Mouse (Mus musculus) urinary bladder, postnatal 25 days (tissue): Measurements from ENCODE around the gene Itgb4.
A peak's percentile ranks its signal among the peaks of the same experiment; 100 is the strongest.

Source experiments
- DNase-seq: peaks from one replicate; pipeline ENCODE4 v3.0.0; 2022; ENCODE audit warnings: low spot score

Gene Itgb4

GRCm38 (mm10) chr11:115974309-115975082 is at the start of gene Itgb4:
TSS of gene Itgb4 (plus strand) at chr11:115974709.
- DNase-seq = peak; percentile 64

- no peak for DNase-seq
Measured at GRCm38 (mm10) chr11:115929031-115929430, 45.5 kb upstream of the Itgb4 start.

- no peak for DNase-seq
Measured at GRCm38 (mm10) chr11:115929818-115930217, 44.7 kb upstream of the Itgb4 start.

GRCm38 (mm10) chr11:115931235-115931634 is 43.3 kb upstream of the Itgb4 start:
- no peak for DNase-seq

GRCm38 (mm10) chr11:115933108-115933746 is 41.3 kb upstream of the Itgb4 start, which contains the start of the genes Sap30bp and Recql5:
TSS of gene Sap30bp (plus strand) at chr11:115933282.
TSS of gene Recql5 (minus strand) at chr11:115933477.
- DNase-seq = peak; percentile 95

- no peak for DNase-seq
Measured at GRCm38 (mm10) chr11:115933747-115934110, 40.8 kb upstream of the Itgb4 start.

GRCm38 (mm10) chr11:115939690-115940329 is 34.7 kb upstream of the Itgb4 start:
- DNase-seq = peak; percentile 55

GRCm38 (mm10) chr11:115941980-115942379 is 32.5 kb upstream of the Itgb4 start:
- DNase-seq = no peak

- no peak for DNase-seq
Measured at GRCm38 (mm10) chr11:115945247-115945646, 29.3 kb upstream of the Itgb4 start.

- DNase-seq = no peak
Measured at GRCm38 (mm10) chr11:115946221-115946828, 28.2 kb upstream of the Itgb4 start.

GRCm38 (mm10) chr11:115948316-115948715 is 26.2 kb upstream of the Itgb4 start:
- DNase-seq = no peak

- DNase-seq = no peak
Measured at GRCm38 (mm10) chr11:115950719-115951118, 23.8 kb upstream of the Itgb4 start.

GRCm38 (mm10) chr11:115954712-115955111 is 19.8 kb upstream of the Itgb4 start:
- DNase-seq = no peak

GRCm38 (mm10) chr11:115955195-115955858 is 19.2 kb upstream of the Itgb4 start:
- peak; percentile 23 for DNase-seq

- DNase-seq = no peak
Measured at GRCm38 (mm10) chr11:115956453-115956852, 18.1 kb upstream of the Itgb4 start.

- DNase-seq = peak; percentile 23
Measured at GRCm38 (mm10) chr11:115957971-115958370, 16.5 kb upstream of the Itgb4 start.

GRCm38 (mm10) chr11:115959018-115959417 is 15.5 kb upstream of the Itgb4 start:
- no peak for DNase-seq

GRCm38 (mm10) chr11:115962651-115963412 is 11.7 kb upstream of the Itgb4 start:
- no peak for DNase-seq

- peak; percentile 18 for DNase-seq
Measured at GRCm38 (mm10) chr11:115964977-115965604, 9.4 kb upstream of the Itgb4 start.

GRCm38 (mm10) chr11:115968731-115969405 is 5.6 kb upstream of the Itgb4 start:
- no peak for DNase-seq
